Mouse (Mus musculus) midbrain, embryonic 16.5 days (tissue): ENCODE results near the gene Speer4c. TPM values are rescaled to one million over a fixed set of nuclear protein-coding genes. Genes with fewer than 3 reads are reported as not detected.
"Not testable (repeated sequence)": the region's sequence is repeated elsewhere in the genome, so short reads cannot be mapped to it uniquely, and the experiment has no call there.

Source experiments
- ATAC-seq: fragments of 200-750 bp; cut with Nextera tagmentation; 2 replicates; pipeline ENCODE4 v1.8.0; 2017; ENCODE audit warnings: moderate TSS enrichment
- H3K27ac ChIP-seq: fragments of 300-500 bp; sonication (generic); 2 replicates; pipeline ENCODE4 v1.5.1; 2014; ENCODE audit warnings: mild to moderate bottlenecking, low read length, mixed read lengths
- H3K27me3 ChIP-seq: fragments of 300-500 bp; sonication (generic); 2 replicates; pipeline ENCODE4 v1.6.1; 2014; ENCODE audit warnings: low read depth, low read length, mixed read lengths; ENCODE audit not compliant: control insufficient read depth, insufficient read depth
- H3K36me3 ChIP-seq: fragments of 300-500 bp; sonication (generic); 2 replicates; pipeline ENCODE4 v1.6.1; 2014; ENCODE audit warnings: mild to moderate bottlenecking, low read length, moderate library complexity, mixed read lengths; ENCODE audit not compliant: control insufficient read depth, insufficient read depth
- H3K4me1 ChIP-seq: fragments of 300-500 bp; sonication (generic); 2 replicates; pipeline ENCODE4 v1.6.1; 2014; ENCODE audit warnings: mild to moderate bottlenecking, low read length, mixed read lengths; ENCODE audit not compliant: control insufficient read depth, insufficient read depth
- H3K4me2 ChIP-seq: fragments of 300-500 bp; sonication (generic); 2 replicates; pipeline ENCODE4 v1.6.1; 2014; ENCODE audit warnings: mild to moderate bottlenecking, low read length, mixed read lengths
- H3K4me3 ChIP-seq: fragments of 300-500 bp; sonication (generic); 2 replicates; pipeline ENCODE4 v1.5.1; 2014; ENCODE audit warnings: low read depth, mild to moderate bottlenecking, low read length, moderate library complexity, mixed read lengths
- H3K9ac ChIP-seq: fragments of 300-500 bp; sonication (generic); 2 replicates; pipeline ENCODE4 v1.6.1; 2014; ENCODE audit warnings: low read depth, low read length, mixed read lengths
- H3K9me3 ChIP-seq: fragments of 300-500 bp; sonication (generic); replicated peaks from 2 replicates; pipeline ENCODE4 v1.6.1; 2014; ENCODE audit warnings: mild to moderate bottlenecking, low read length, mixed read lengths; ENCODE audit not compliant: control insufficient read depth, poor library complexity, severe bottlenecking
- WGBS: fragments of 180-500 bp; shearing (Covaris S2); extraction: QIAGEN DNeasy Blood & Tissue Kit; methylation state at CpG from one replicate; pipeline ENCODE4 v1.1.7; 2014; 5-methylcytosine and 5-hydroxymethylcytosine counted together
- polyA plus RNA-seq: library from polyadenylated mRNA; unstranded; fragments of >200 nt; fragmentation: Nextera tagmentation; extraction: Ambion mirVana; gene quantifications from 2 replicates; pipeline ENCODE4 v1.2.1, GENCODE M21; 2015

Speer4c gene
- not detected in 2 replicates for polyA plus RNA-seq

DNA sequence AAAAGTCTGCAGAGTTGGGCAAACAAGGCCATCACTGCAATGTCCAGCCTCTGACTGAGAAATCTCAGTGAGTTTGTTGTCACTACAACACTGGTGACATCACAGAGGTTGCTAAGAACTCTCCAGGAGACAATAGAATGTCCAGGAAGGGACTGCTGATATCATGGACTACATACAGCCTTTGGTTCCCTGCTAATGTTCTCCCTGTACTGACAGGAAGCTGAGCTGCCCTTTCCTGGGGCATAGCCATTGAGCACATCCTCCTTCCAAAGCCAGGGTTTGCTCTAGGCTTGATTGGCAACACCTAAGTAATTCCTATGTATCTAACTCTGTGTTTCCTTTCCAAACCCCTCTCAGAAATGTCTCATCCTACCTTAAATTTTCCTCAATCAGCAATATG, at the start of gene Speer4c:
Speer4c (minus strand) TSS at position 101 of the 400 bp plus-strand sequence.
- not testable (repeated sequence) for H3K4me1 ChIP-seq, H3K9ac ChIP-seq, H3K27ac ChIP-seq

GRCm38 (mm10) chr5:15747478-15748255, 33.6 kb upstream of the Speer4c start:
- no peak for ATAC-seq
- WGBS, result 87% methylated on average over 4 of the region's 4 CpGs

More for the DNA sequence above, at the start of gene Speer4c:
- not testable (repeated sequence) for H3K36me3 ChIP-seq, H3K4me2 ChIP-seq, H3K9me3 ChIP-seq, H3K4me3 ChIP-seq, ATAC-seq, H3K27me3 ChIP-seq

GRCm38 (mm10) chr5:15734097-15734867, 20.2 kb upstream of the Speer4c start:
- H3K27ac ChIP-seq, result no peak overlapping the region
- no peaks in the 10 kb centered on the region for H3K36me3 ChIP-seq
- no peak overlapping the region for H3K4me3 ChIP-seq
- H3K4me2 ChIP-seq, result no peak overlapping the region
- H3K27me3 ChIP-seq, result no peaks in the 10 kb centered on the region
- no peaks in the 10 kb centered on the region for H3K9me3 ChIP-seq
- H3K4me1 ChIP-seq, result no peaks in the 10 kb centered on the region
- ATAC-seq, result no peak
- no peak overlapping the region for H3K9ac ChIP-seq
- whole genome bisulfite sequencing, result 87% methylated on average over 3 of the region's 3 CpGs

More at GRCm38 (mm10) chr5:15747478-15748255, 33.6 kb upstream of the Speer4c start:
- H3K27ac ChIP-seq, result no peak overlapping the region
- no peak overlapping the region for H3K9ac ChIP-seq
- H3K9me3 ChIP-seq, result no peaks in the 10 kb centered on the region
- H3K4me3 ChIP-seq, result no peak overlapping the region
- no peak overlapping the region for H3K4me2 ChIP-seq
- H3K4me1 ChIP-seq, result no peaks in the 10 kb centered on the region
- no peaks in the 10 kb centered on the region for H3K36me3 ChIP-seq
- H3K27me3 ChIP-seq, result no peaks in the 10 kb centered on the region

DNA sequence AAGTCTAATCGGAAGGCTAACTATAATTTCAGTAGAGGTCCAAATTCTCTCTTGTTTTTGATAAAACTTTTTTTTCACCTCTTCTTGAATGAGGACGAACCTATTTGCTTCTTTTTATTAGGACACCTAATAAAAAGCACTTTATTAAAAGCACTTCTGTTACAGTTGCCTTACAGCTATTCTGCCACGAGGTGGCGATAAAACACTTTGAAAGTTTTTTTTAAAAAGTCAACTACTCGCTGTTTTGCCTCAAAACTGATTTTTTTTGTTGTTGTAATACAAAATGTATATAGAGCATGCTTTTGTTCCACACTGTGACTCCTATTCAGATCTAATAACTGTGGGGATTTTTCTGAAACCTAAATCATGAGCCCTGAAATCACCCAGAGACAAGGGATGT, 11.2 kb downstream of the Speer4c start:
- WGBS, result 27% methylated on average over 5 of the region's 5 CpGs
- H3K27ac ChIP-seq, H3K4me1 ChIP-seq, H3K4me3 ChIP-seq, H3K27me3 ChIP-seq, H3K36me3 ChIP-seq, H3K9ac ChIP-seq, ATAC-seq, H3K9me3 ChIP-seq, H3K4me2 ChIP-seq: not testable (repeated sequence)

GRCm38 (mm10) chr5:15697719-15698118, 16.4 kb downstream of the Speer4c start:
- not testable (repeated sequence) for H3K36me3 ChIP-seq, H3K4me1 ChIP-seq, H3K9me3 ChIP-seq, H3K9ac ChIP-seq, H3K27me3 ChIP-seq, H3K4me3 ChIP-seq, H3K27ac ChIP-seq, H3K4me2 ChIP-seq, ATAC-seq
- 50% methylated on average over 2 of the region's 2 CpGs for WGBS

DNA sequence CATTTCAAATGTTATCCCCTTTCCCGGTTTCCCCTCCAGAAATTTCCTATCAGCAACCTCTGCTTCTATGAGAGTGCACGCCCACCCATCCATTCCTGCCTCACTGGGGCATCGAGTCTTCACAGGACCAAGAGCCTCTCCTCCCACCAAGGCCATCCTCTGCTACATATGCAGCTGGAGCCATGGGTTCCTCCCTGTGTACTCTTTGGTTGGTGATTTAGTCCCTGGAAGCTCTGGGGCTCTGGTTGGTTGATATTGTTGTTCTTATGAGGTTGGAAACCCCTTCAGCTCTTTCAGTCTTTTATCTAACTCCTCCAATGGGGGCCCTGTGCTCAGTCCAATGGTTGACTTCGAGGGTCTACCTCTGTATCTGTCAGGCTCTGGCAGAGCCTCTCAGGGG, 22.2 kb downstream of the Speer4c start:
- H3K9ac ChIP-seq, H3K9me3 ChIP-seq, H3K4me1 ChIP-seq, ATAC-seq, H3K4me2 ChIP-seq, H3K36me3 ChIP-seq, H3K27ac ChIP-seq, H3K4me3 ChIP-seq, H3K27me3 ChIP-seq: not testable (repeated sequence)
- 82% methylated on average over 4 of the region's 4 CpGs for WGBS

DNA sequence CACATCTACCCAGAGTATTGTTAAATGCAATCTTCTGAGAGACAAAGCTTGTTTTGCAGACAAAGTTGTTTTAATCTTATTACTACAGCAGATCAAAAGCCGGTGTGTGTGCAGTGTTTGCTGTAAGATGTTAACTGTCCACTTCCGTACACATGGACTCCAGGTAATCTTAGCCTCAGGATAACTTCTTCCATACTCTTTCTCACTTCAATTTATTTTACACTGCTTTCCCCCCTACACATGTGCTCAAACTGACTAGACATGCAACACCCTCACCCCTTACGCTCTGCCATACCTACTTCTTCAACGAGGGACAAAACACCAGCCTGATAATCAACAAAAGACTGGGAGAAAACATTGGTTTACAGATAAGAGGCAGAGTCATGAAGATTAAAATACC, 23.2 kb downstream of the Speer4c start:
- H3K4me3 ChIP-seq, H3K27ac ChIP-seq, ATAC-seq, H3K4me2 ChIP-seq, H3K4me1 ChIP-seq, H3K36me3 ChIP-seq, H3K27me3 ChIP-seq, H3K9ac ChIP-seq: not testable (repeated sequence)
- WGBS, result 81% methylated on average over 4 of the region's 4 CpGs
- H3K9me3 ChIP-seq, result peaks cover 12% of the 10 kb centered on the region

DNA sequence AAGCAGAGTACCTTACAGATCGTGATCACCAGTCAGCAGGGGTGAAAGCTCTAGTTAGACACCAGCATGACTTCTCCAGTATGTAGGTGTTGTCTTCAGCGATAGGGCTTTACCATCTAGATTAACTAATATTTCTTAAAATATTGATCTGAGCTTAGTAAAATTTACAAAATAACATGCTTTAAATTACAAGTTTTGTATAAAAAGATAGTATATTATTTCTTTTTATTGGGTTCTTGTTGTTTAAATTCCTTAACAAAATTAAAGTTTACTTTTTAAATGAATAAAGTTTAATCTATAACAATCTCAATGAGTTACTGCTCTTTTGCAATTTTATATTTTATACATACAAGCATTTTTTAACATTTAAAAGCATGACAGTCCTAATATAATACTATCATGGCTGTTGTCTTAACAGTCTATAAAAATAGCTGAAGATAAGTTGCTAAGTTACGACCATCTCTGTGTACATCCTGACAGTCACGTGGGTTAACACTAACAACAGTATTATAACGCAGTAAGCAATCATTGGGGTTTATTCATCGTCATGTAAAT, 24.3 kb downstream of the Speer4c start:
- H3K27ac ChIP-seq, H3K9ac ChIP-seq, H3K4me1 ChIP-seq, H3K4me2 ChIP-seq, H3K27me3 ChIP-seq, H3K36me3 ChIP-seq, H3K4me3 ChIP-seq: not testable (repeated sequence)
- WGBS, result 69% methylated on average over 5 of the region's 6 CpGs
- peak; percentile 78 for ATAC-seq
- peaks cover 14% of the 10 kb centered on the region for H3K9me3 ChIP-seq
